Mouse (Mus musculus) E14TG2a.4 (cell line): ENCODE results near the gene Gm9736.

Source experiments
- CTCF ChIP-seq: conservative IDR thresholded peaks from 2 replicates; pipeline ENCODE4 v1.5.1; 2014; ENCODE audit warnings: low read length
- NANOG ChIP-seq: IDR thresholded peaks from 2 replicates; pipeline ENCODE4 v1.6.1; 2014; ENCODE audit warnings: borderline replicate concordance, low read length, mixed read lengths

DNA sequence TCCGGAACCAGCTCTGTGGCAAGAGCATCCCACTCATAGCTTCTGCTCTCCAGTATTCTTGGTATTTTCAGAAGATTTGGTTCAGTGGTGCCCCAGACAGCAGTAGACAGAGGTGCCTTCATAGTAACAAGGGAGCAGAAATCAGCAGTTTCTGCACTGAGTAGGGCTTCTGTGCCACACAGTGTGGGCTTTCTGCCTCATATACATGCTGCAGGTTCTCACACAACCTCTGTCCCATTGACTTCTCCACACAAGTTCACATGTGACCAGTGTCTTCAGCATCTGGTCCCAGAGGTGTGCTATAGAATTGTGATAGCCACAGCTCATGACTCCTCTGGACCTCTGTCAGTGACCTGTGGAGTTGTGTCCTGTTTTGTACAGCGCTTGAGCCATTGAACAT lies 37.5 kb upstream of the Gm9736 start:
- no peak for TF ChIP-seq CTCF
- no peak for TF ChIP-seq NANOG
